9 mouse cellular contexts compared by ENCODE assay signal in genomic region chr1:39479254-39479653, GRCm38 (mm10). TPM values are rescaled to one million over a fixed set of nuclear protein-coding genes. Genes with fewer than 3 reads are reported as not detected.
DNase-seq lines count a peak whose midpoint lies in the region; ATAC-seq lines count a peak whose summit lies in the region.
"Had no signal": no experiment of that assay in that cellular context is flagged by ENCODE, and none has a peak within 500 bp of the region (broad histone marks: within the 10 kb centered on the region; RNA-seq: fewer than 3 reads in every experiment).

No protein-coding gene starts in this region.

- no peaks in the 10 kb centered on the region; the same call in 1 of the 2 replicates for H3K27me3 ChIP-seq in forebrain, embryonic 11.5 days (ENCODE audit: control insufficient read depth, insufficient read depth, low read length)
- H3K27me3 ChIP-seq in forebrain, embryonic 16.5 days (replicated peaks; ENCODE audit: control insufficient read depth, insufficient read depth, low read length) = no peaks in the 10 kb centered on the region
- no peaks in the 10 kb centered on the region; the same call in 1 of the 2 replicates for H3K27me3 ChIP-seq in liver, embryonic 11.5 days (replicated peaks; ENCODE audit: control insufficient read depth, insufficient read depth, low read length)
- H3K27me3 ChIP-seq in intestine, embryonic 15.5 days (replicated peaks) = no peaks in the 10 kb centered on the region; the same call in 1 of the 2 replicates
- no peaks in the 10 kb centered on the region for H3K27me3 ChIP-seq in neural tube, embryonic 14.5 days (ENCODE audit: control insufficient read depth, insufficient read depth, low read length)

- DNase-seq in forebrain, embryonic 11.5 days (ENCODE audit: low spot score) = no peak
- no peak for DNase-seq in liver, embryonic 11.5 days (ENCODE audit: low spot score)
- DNase-seq in liver = no peak
- DNase-seq in adrenal gland, adult 2 months = no peak
- no peak for DNase-seq in urinary bladder, postnatal 4 days (ENCODE audit: low spot score in 2 of 2)

- ATAC-seq in forebrain, embryonic 11.5 days (replicated peaks; ENCODE audit: low FRiP score) = no peak
- no peak for ATAC-seq in forebrain, embryonic 16.5 days
- no peak for ATAC-seq in liver, embryonic 11.5 days (replicated peaks; ENCODE audit: low FRiP score)
- ATAC-seq in intestine, embryonic 15.5 days = no peak
- no peak for ATAC-seq in neural tube, embryonic 14.5 days (ENCODE audit: low read depth)

- H3K4me3 ChIP-seq in forebrain, embryonic 11.5 days (ENCODE audit: low read depth, low read length) = no peak overlapping the region; the same call in 1 of the 2 replicates
- no peak overlapping the region for H3K4me3 ChIP-seq in forebrain, embryonic 16.5 days (replicated peaks; ENCODE audit: low read length)
- peak overlapping the region; percentile 68 for H3K4me3 ChIP-seq in liver, embryonic 11.5 days (ENCODE audit: low read depth, low read length)
- no peak overlapping the region for H3K4me3 ChIP-seq in intestine, embryonic 15.5 days (replicated peaks)
- H3K4me3 ChIP-seq in neural tube, embryonic 14.5 days (ENCODE audit: low read depth, low read length) = no peak overlapping the region; the same call in 1 of the 2 replicates

- H3K9ac ChIP-seq in forebrain, embryonic 11.5 days (ENCODE audit: low read length) = no peak overlapping the region
- no peak overlapping the region for H3K9ac ChIP-seq in forebrain, embryonic 16.5 days (replicated peaks; ENCODE audit: low read depth, low read length)
- peak overlapping the region; percentile 36; the same call in 1 of the 2 replicates for H3K9ac ChIP-seq in liver, embryonic 11.5 days (ENCODE audit: low read depth, low read length)
- H3K9ac ChIP-seq in intestine, embryonic 15.5 days = no peak overlapping the region
- H3K9ac ChIP-seq in neural tube, embryonic 14.5 days (replicated peaks; ENCODE audit: low read depth, low read length) = no peak overlapping the region

- no peak overlapping the region for H3K27ac ChIP-seq in forebrain, embryonic 11.5 days (ENCODE audit: low read depth, low read length)
- no peak overlapping the region for H3K27ac ChIP-seq in forebrain, embryonic 16.5 days (ENCODE audit: low read length)
- H3K27ac ChIP-seq in liver, embryonic 11.5 days (ENCODE audit: low read depth, low read length) = no peak overlapping the region
- no peak overlapping the region for H3K27ac ChIP-seq in intestine, embryonic 15.5 days
- no peak overlapping the region for H3K27ac ChIP-seq in neural tube, embryonic 14.5 days (ENCODE audit: low read depth, low read length)

- H3K4me1 ChIP-seq in forebrain, embryonic 11.5 days (replicated peaks; ENCODE audit: control insufficient read depth, insufficient read depth, low read length) = peaks cover 5% of the 10 kb centered on the region; the same call in 1 of the 2 replicates
- peaks cover 16% of the 10 kb centered on the region for H3K4me1 ChIP-seq in forebrain, embryonic 16.5 days (replicated peaks; ENCODE audit: control insufficient read depth, insufficient read depth, low read length)
- H3K4me1 ChIP-seq in liver, embryonic 11.5 days (replicated peaks; ENCODE audit: control insufficient read depth, insufficient read depth, low read length) = peaks cover 29% of the 10 kb centered on the region
- H3K4me1 ChIP-seq in intestine, embryonic 15.5 days (replicated peaks) = peaks cover 15% of the 10 kb centered on the region
- H3K4me1 ChIP-seq in neural tube, embryonic 14.5 days (ENCODE audit: control insufficient read depth, insufficient read depth, low read length) = peaks cover 5% of the 10 kb centered on the region

- H3K36me3 ChIP-seq in forebrain, embryonic 11.5 days (ENCODE audit: control insufficient read depth, insufficient read depth, low read length) = no peaks in the 10 kb centered on the region
- H3K36me3 ChIP-seq in forebrain, embryonic 16.5 days (ENCODE audit: control insufficient read depth, insufficient read depth) = no peaks in the 10 kb centered on the region
- no peaks in the 10 kb centered on the region for H3K36me3 ChIP-seq in liver, embryonic 11.5 days (ENCODE audit: control insufficient read depth, insufficient read depth, low read length)
- no peaks in the 10 kb centered on the region for H3K36me3 ChIP-seq in intestine, embryonic 15.5 days
- H3K36me3 ChIP-seq in neural tube, embryonic 14.5 days (ENCODE audit: control insufficient read depth, insufficient read depth, low read length) = no peaks in the 10 kb centered on the region
- H3K36me3 ChIP-seq: neural tube, embryonic 12.5 days had no signal

- WGBS in forebrain, embryonic 11.5 days = 73% methylated on average over 5 of the region's 5 CpGs
- WGBS in forebrain, embryonic 16.5 days = 76% methylated on average over 5 of the region's 5 CpGs
- WGBS in liver, embryonic 11.5 days = 69% methylated on average over 5 of the region's 5 CpGs
- WGBS in intestine, embryonic 15.5 days = 53% methylated on average over 5 of the region's 5 CpGs
- WGBS in neural tube, embryonic 14.5 days = 69% methylated on average over 5 of the region's 5 CpGs

- H3K9me3 ChIP-seq in forebrain, embryonic 11.5 days (ENCODE audit: control insufficient read depth, low read length) = no peaks in the 10 kb centered on the region
- no peaks in the 10 kb centered on the region for H3K9me3 ChIP-seq in forebrain, embryonic 16.5 days (ENCODE audit: control insufficient read depth, low read length)
- H3K9me3 ChIP-seq in liver, embryonic 11.5 days (ENCODE audit: control insufficient read depth, low read length) = no peaks in the 10 kb centered on the region
- no peaks in the 10 kb centered on the region for H3K9me3 ChIP-seq in intestine, embryonic 15.5 days
- no peaks in the 10 kb centered on the region for H3K9me3 ChIP-seq in neural tube, embryonic 14.5 days (ENCODE audit: control insufficient read depth, low read length)
- H3K9me3 ChIP-seq: neural tube, embryonic 12.5 days had no signal

- peak overlapping the region; percentile 96; the same call in 1 of the 2 replicates for H3K4me2 ChIP-seq in forebrain, embryonic 11.5 days (ENCODE audit: low read depth, low read length, severe bottlenecking)
- no peak overlapping the region; the same call in 1 of the 2 replicates for H3K4me2 ChIP-seq in forebrain, embryonic 16.5 days (ENCODE audit: low read length)
- H3K4me2 ChIP-seq in liver, embryonic 11.5 days = peak overlapping the region; percentile 99
- 0 out of 2 replicates have a peak overlapping the region, but pooled peaks have one; percentile 96 for H3K4me2 ChIP-seq in intestine, embryonic 15.5 days (replicated peaks)
- peak overlapping the region; percentile 90 for H3K4me2 ChIP-seq in neural tube, embryonic 14.5 days (ENCODE audit: low read depth, low read length)

RNA-seq across cellular contexts. Expression of gene Tbc1d8, which starts 0.7 kb away (rescaled TPM):
- 6.5 and 7.0 TPM in 2 replicates for polyA plus RNA-seq in forebrain, embryonic 11.5 days (2014; fragmentation: Nextera tagmentation; extraction: Ambion mirVana)
- 10.6 and 13.0 TPM in 2 replicates for polyA plus RNA-seq in forebrain, embryonic 16.5 days (2015; fragmentation: Nextera tagmentation; extraction: Ambion mirVana)
- 6.7 and 9.3 TPM in 2 replicates for polyA plus RNA-seq in liver, embryonic 11.5 days (2014; fragmentation: Nextera tagmentation; extraction: Ambion mirVana)
- 8.6 and 8.7 TPM in 2 replicates for polyA plus RNA-seq in intestine, embryonic 15.5 days (2015; fragmentation: Nextera tagmentation; extraction: Ambion mirVana)
- polyA plus RNA-seq in neural tube, embryonic 14.5 days (2014; fragmentation: Nextera tagmentation; extraction: Ambion mirVana) = 10.3 and 12.6 TPM in 2 replicates
- 10 to 100 TPM in 1 of 2 experiments, 1 to 10 TPM in 1; 6.0 to 20.3 TPM for total RNA-seq in adrenal gland, adult 2 months (2021)
- polyA plus RNA-seq in adrenal gland, adult 2 months (2012; rRNA removed) = 9.1 and 9.2 TPM in 2 replicates

RNA-seq across cellular contexts. Expression of gene Cnot11, which starts 55.5 kb away (rescaled TPM):
- polyA plus RNA-seq in forebrain, embryonic 11.5 days (2014; fragmentation: Nextera tagmentation; extraction: Ambion mirVana) = 25.7 and 35.4 TPM in 2 replicates
- 11.9 and 13.7 TPM in 2 replicates for polyA plus RNA-seq in forebrain, embryonic 16.5 days (2015; fragmentation: Nextera tagmentation; extraction: Ambion mirVana)
- polyA plus RNA-seq in liver, embryonic 11.5 days (2014; fragmentation: Nextera tagmentation; extraction: Ambion mirVana) = 24.3 and 26.3 TPM in 2 replicates
- 20.6 and 21.7 TPM in 2 replicates for polyA plus RNA-seq in intestine, embryonic 15.5 days (2015; fragmentation: Nextera tagmentation; extraction: Ambion mirVana)
- polyA plus RNA-seq in neural tube, embryonic 14.5 days (2014; fragmentation: Nextera tagmentation; extraction: Ambion mirVana) = 17.1 and 19.9 TPM in 2 replicates
- 10 to 100 TPM; 18.5 to 23.2 TPM for total RNA-seq in adrenal gland, adult 2 months (2021)
- polyA plus RNA-seq in adrenal gland, adult 2 months (2012; rRNA removed) = 34.2 and 38.9 TPM in 2 replicates
